Mouse (Mus musculus) testis, adult 2 months (tissue): ENCODE results near the gene 1700109H08Rik.

Experiments
- CTCF ChIP-seq: fragments of 200-500 bp; IDR thresholded peaks from 2 replicates; pipeline ENCODE4 v1.5.1; 2012; ENCODE audit warnings: low read depth, mild to moderate bottlenecking, inconsistent platforms, low read length, moderate library complexity; ENCODE audit not compliant: control insufficient read depth, insufficient read depth, insufficient replicate concordance
- POLR2A ChIP-seq: fragments of 200-500 bp; IDR thresholded peaks from 2 replicates; pipeline ENCODE4 v1.6.1; 2012; ENCODE audit warnings: low read depth, mild to moderate bottlenecking, inconsistent platforms, low read length, moderate library complexity; ENCODE audit not compliant: control insufficient read depth

DNA sequence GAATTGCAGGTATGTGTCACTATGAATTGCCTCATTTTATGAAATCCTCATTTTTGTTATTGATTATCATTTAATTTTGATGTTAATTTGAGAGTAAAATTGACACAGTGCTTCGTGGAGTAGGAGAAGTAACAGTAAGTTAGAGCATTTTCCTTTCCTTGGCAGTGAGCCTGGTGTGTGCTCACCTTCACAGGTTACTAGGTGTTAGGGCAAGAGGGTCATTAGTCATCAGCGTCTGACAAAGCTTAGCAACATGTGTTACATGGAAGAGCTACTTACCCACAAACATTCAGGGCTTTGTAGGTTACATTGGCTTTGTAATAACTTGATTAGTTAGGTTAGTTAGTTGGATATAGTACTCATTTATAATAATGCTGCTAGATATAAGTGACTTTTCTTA, 17.2 kb upstream of the 1700109H08Rik start:
- TF ChIP-seq CTCF: no peak
- no peak for TF ChIP-seq POLR2A
